Mouse (Mus musculus) forebrain, embryonic 10.5 days (tissue): ENCODE measurements around the gene Gm6020. TPM values are rescaled to one million over a fixed set of nuclear protein-coding genes. Genes with fewer than 3 reads are reported as not detected.

ENCODE experiments used
- DNase-seq: peaks from one replicate; pipeline ENCODE4 v3.0.0-alpha.2; 2017; ENCODE audit warnings: low spot score; ENCODE audit errors: extremely low spot score
- H3K27ac ChIP-seq: fragments of 300-500 bp; sonication (generic); 2 replicates; pipeline ENCODE4 v1.5.1; 2016; ENCODE audit warnings: mild to moderate bottlenecking
- H3K27me3 ChIP-seq: fragments of 300-500 bp; sonication (generic); 2 replicates; pipeline ENCODE4 v1.6.1; 2016; ENCODE audit warnings: mild to moderate bottlenecking; ENCODE audit not compliant: poor library complexity, severe bottlenecking
- H3K36me3 ChIP-seq: fragments of 300-500 bp; sonication (generic); replicated peaks from 2 replicates; pipeline ENCODE4 v1.6.1; 2016; ENCODE audit warnings: mild to moderate bottlenecking, moderate library complexity
- H3K4me1 ChIP-seq: fragments of 300-500 bp; sonication (generic); 2 replicates; pipeline ENCODE4 v1.6.1; 2016
- H3K4me3 ChIP-seq: fragments of 300-500 bp; sonication (generic); 2 replicates; pipeline ENCODE4 v1.5.1; 2016; ENCODE audit warnings: mild to moderate bottlenecking, moderate library complexity
- H3K9me3 ChIP-seq: fragments of 300-500 bp; sonication (generic); 2 replicates; pipeline ENCODE4 v1.6.1; 2016; ENCODE audit warnings: mild to moderate bottlenecking, moderate library complexity
- WGBS: fragments of 180-500 bp; shearing (Covaris S2); methylation state at CpG from one replicate; pipeline ENCODE4 v1.1.7; 2016; 5-methylcytosine and 5-hydroxymethylcytosine counted together
- polyA plus RNA-seq: library from polyadenylated mRNA; unstranded; fragments of >200 nt; fragmentation: Nextera tagmentation; extraction: Ambion mirVana; gene quantifications from 2 replicates; pipeline ENCODE4 v1.2.1, GENCODE M21; 2016

Gene Gm6020
- polyA plus RNA-seq, 1 experiment from 2014 or later: not detected

DNA sequence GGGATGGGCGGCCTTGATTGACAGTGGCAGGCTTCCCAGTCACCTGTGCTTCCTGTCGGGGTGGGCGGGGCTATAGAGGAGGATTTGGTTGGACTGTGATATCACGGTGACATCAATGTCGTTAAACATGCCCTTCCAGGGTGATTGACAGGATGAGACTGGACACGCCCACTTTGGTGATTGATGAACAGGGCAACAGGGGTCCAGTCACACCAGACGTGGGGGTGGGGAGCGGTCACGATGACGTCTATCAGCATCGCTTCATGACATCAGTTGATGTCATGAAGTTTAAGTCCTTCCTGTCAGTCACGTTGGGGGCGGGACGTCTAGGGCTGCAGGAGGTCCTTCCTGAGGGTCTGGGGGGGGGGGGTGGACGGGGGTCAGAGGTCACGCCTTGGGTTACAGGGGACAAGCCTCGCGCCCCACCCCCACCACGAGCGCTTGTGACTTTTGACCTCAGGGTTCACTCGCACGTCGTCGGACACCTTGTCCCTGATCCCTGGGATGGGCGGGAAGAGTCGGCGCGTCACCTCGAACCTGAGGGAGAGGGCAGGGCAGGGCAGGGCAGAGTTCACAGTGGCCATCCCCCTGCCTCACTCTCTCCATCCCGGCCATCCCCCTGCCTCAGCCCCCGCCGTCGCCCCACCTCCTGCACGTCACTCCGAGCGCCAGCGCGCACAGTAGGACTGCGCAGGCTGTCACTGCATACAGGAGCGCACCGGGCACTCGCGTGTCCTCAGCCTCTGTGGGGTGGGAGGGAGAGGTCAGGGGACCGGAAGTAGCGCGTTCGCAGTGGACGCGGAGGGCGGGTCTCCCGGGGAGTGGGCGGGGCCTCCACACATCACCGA, 41.2 kb downstream of the Gm6020 start:
- Histone ChIP-seq H3K9me3 (peaks cover 32% of the 10 kb centered on the region), H3K27ac (peak overlapping the region; percentile 85), H3K4me3 (peak overlapping the region; percentile 61), H3K4me1 (peaks cover 29% of the 10 kb centered on the region), H3K27me3 (no peaks in the 10 kb centered on the region), H3K36me3 (no peaks in the 10 kb centered on the region)
- WGBS: 33% methylated on average over 53 of the region's 53 CpGs
- peak; percentile 19 for DNase-seq

DNA sequence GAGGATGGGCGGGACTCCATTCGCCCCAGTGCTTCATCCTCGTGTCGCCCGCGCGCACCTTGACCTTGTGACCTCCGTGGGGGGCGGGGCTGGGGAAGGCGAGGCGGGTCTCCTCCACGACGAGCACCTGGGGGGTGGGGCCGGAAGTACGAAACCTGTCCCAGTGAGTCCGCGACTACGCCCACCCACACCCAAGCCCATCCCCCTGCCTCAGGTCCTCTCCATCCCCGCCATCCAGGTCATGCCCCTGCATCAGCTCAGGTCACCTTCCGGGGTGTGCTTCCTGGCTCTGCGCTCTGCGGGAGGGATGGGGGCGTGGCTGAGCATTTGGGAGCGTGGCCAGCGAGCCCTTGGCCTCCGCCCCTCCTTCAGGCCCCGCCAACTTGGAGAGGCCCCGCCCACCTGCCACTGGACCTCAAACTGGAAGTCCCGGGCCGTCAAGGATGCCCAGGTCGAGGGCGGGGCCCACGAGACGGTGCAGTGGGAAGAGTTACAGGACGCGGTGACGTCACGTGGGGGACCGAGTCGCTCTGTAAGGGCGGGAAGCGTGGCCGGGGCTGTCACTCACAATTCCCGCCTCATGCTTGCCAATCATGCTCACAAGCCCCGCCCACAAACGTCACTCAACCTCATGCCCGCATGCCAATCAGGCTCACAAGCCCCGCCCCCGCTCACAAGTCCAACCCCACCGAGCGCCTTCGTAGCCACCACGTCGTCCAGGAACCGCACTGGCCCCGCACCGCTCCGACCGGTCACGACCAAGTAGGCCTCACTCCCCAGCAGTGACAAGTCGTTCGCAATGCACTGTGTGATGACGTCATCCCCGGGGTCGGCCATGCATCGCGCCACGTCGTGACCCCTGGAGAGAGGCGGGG, 42.1 kb downstream of the Gm6020 start:
- Histone ChIP-seq H3K4me1 (peaks cover 29% of the 10 kb centered on the region), H3K4me3 (peak overlapping the region; percentile 61), H3K27me3 (no peaks in the 10 kb centered on the region), H3K27ac (peak overlapping the region; percentile 85), H3K9me3 (peaks cover 32% of the 10 kb centered on the region), H3K36me3 (no peaks in the 10 kb centered on the region)
- 6% methylated on average over 70 of the region's 70 CpGs for WGBS
- DNase-seq: peak; percentile 92

DNA sequence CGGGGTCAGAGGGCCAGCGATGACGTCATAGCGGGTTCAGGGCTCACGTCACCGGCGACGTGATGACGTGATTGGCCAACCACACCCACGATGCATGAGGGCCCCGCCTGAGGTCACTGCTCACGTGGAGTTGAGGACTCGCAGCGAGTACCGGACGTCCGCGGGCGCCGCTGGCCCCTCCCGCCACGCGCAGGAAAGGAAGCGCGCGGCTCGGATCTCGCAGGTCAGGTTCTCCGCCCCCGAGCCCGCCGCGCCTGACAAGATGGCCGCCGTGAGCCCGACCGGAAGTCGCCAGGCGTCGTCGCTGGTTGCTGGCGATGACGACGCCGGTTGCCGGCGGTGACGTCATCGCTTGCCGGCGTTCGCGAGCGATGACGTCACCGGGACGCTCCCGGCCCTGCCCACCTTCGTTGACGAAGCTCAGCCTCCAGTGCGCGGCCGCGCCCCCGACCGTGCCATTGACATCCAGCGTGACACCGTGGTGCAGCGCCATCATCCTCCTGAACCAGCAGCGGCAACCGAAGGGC, 42.8 kb downstream of the Gm6020 start:
- Histone ChIP-seq H3K27ac (peak overlapping the region; percentile 85), H3K9me3 (peaks cover 32% of the 10 kb centered on the region), H3K27me3 (no peaks in the 10 kb centered on the region), H3K4me3 (peak overlapping the region; percentile 61), H3K4me1 (peaks cover 29% of the 10 kb centered on the region), H3K36me3 (no peaks in the 10 kb centered on the region)
- DNase-seq: peak; percentile 75
- WGBS: 4% methylated on average over 71 of the region's 71 CpGs

- no peaks in the 10 kb centered on the region for H3K36me3 ChIP-seq
- H3K9me3 ChIP-seq: peaks cover 32% of the 10 kb centered on the region
- 5% methylated on average over 71 of the region's 71 CpGs for WGBS
Measured at GRCm38 (mm10) chr19:61226928-61227854, 43.5 kb downstream of the Gm6020 start.

DNA sequence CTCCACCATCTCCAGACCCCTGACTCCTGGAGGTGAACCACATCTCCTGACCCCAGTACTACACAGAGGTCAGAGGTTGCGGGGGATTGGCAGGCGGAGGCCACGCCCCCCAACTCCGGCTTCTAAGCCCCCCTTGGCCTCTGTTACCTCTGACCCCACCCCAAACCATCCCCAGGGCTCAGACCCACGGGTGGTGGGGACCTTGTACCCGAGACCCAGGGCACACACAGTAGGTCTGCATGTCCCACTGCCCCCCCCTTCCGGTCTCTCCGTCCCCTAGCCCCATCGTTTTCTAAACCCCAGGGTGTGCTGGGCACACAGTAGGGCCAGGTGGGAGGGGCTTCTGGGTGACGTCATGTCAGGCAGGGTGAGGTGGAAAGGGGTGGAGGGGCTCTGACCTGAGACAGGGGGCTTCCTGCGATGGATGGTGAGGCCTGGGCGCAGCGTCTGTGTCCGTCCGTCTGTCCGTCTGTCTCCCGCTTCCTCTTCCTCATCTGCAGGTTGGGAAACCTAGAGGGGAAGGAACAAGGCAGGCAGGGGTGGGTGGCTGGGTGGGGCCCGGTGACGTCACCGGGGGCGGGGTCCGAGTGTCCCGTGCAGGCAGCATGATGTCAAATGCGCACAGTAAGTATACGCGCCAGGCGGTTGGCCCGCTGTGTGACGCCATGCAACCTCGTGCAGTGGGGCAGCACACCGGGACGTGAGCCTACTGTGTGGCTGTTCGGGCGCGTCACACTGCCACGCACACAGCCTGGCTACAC, 44.4 kb downstream of the Gm6020 start, which contains the start of gene Csf2ra:
Csf2ra (minus strand) TSS at position 489 of the 761 bp plus-strand sequence.
- peaks cover 32% of the 10 kb centered on the region for H3K9me3 ChIP-seq
- H3K36me3 ChIP-seq: no peaks in the 10 kb centered on the region
- WGBS: 60% methylated on average over 36 of the region's 36 CpGs
- H3K4me1 ChIP-seq: peaks cover 29% of the 10 kb centered on the region
- peak; percentile 16 for DNase-seq
- peak within 1 kb of the TSS; percentile 61 for H3K4me3 ChIP-seq
- no peaks in the 10 kb centered on the region for H3K27me3 ChIP-seq
- H3K27ac ChIP-seq: peak within 1 kb of the TSS; percentile 85

More at GRCm38 (mm10) chr19:61226928-61227854, 43.5 kb downstream of the Gm6020 start:
- no peaks in the 10 kb centered on the region for H3K27me3 ChIP-seq
- H3K27ac ChIP-seq: peak overlapping the region; percentile 85
- peak overlapping the region; percentile 61 for H3K4me3 ChIP-seq
- DNase-seq: peak; percentile 90
- peaks cover 29% of the 10 kb centered on the region for H3K4me1 ChIP-seq

Other genes with a start within 250 kb of the Gm6020 start
- gene Zfp950, start 43.0 kb upstream of the Gm6020 start, polyA plus RNA-seq: 21.8 and 29.7 TPM in 2 replicates
- 0.11 and 0.19 TPM in 2 replicates for gene Gm7102, start 7.6 kb upstream of the Gm6020 start, polyA plus RNA-seq
- gene Csf2ra, start 44.5 kb downstream of the Gm6020 start, polyA plus RNA-seq: 13.0 and 15.5 TPM in 2 replicates
- gene Gm21060, start 113.2 kb downstream of the Gm6020 start, polyA plus RNA-seq: not detected in 2 replicates